Mouse (Mus musculus) megakaryocyte, embryonic 14.5 days (primary cell): ENCODE data around the gene Smad1.

ENCODE experiments used
- FLI1 ChIP-seq: IDR thresholded peaks from 2 replicates; pipeline ENCODE4 v1.6.1; 2012; ENCODE audit warnings: low read length, inconsistent platforms, mixed read lengths
- GATA1 ChIP-seq: IDR thresholded peaks from 3 replicates; pipeline ENCODE4 v1.6.1; 2012; ENCODE audit warnings: mixed read lengths, low read length, inconsistent platforms, borderline replicate concordance

- no peak for TF ChIP-seq GATA1
- TF ChIP-seq FLI1, result no peak
Measured at GRCm38 (mm10) chr8:79410501-79410900, 11.2 kb upstream of the Smad1 start.
